Mouse (Mus musculus): ENCODE results near the gene Tctex1d4.

DNA sequence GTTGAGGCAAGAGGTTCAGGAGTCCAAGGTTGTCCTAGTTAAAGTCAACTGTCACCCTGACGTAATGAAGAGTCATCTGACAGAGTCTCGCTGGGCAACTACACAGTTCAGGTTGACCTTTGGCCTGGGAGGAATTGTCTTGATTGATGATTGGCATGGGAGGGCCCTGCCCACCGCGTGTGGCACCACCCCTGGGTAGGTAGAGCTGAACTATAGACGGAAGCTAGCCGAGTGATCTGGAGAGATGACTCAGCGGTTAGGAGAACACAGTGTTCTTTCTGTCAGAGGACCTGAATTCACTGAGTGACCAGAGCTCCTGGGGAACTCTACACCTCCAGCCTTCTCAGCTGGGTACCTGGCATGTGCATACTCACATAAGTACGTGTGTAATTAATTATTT, 9.4 kb downstream of the Tctex1d4 start:
- TF ChIP-seq ZNF384 (IDR thresholded peaks at IDR 0.05; ENCODE audit: low read depth, low read length) (no peak), CHD2 (IDR thresholded peaks at IDR 0.05; ENCODE audit: low read depth, low read length) (no peak), MAFK (IDR thresholded peaks at IDR 0.05; ENCODE audit: insufficient read depth, low read depth, low read length) (peak; percentile 88), HCFC1 (IDR thresholded peaks at IDR 0.05; ENCODE audit: borderline replicate concordance, insufficient read depth, low read length) (no peak)

All from ES-E14 (cell line).